Mouse (Mus musculus): ENCODE measurements around the gene Ripply3.

DNA sequence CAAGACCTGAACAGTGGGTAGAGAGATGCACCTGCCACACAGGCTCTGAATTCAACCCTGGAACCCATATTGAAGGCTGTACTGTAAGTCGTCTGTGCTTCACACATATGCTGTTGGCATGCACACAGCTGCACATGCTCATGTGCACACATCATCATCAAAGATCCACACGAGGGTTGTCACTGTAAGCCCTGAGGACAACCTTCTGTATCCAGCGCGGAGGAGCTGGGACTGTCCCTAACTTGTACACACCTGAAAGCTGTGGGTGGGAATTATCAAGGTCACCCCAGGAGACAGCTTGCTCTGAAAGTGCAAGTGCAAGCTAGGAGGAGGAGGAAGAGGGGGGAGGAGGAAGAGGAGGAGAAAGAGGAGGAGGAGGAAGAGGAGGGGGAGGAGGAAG lies 29.0 kb upstream of the Ripply3 start:
- TF ChIP-seq POLR2A (IDR thresholded peaks at IDR 0.05; ENCODE audit: borderline replicate concordance, control insufficient read depth, low read depth, low read length) (no peak), CTCF (IDR thresholded peaks at IDR 0.05; ENCODE audit: control insufficient read depth, insufficient read depth, low read length) (no peak)

Measured in bone marrow, adult 2 months (tissue).